ENCODE assay signal across 8 mouse cellular contexts in genomic region chr2:125247962-125248235, GRCm38 (mm10). TPM values are rescaled to one million over a fixed set of nuclear protein-coding genes. Genes with fewer than 3 reads are reported as not detected.
A peak's percentile ranks its signal among the peaks of the same experiment; 100 is the strongest.
DNase-seq lines count a peak whose midpoint lies in the region; ATAC-seq and TF ChIP-seq lines count a peak whose summit lies in the region.

No protein-coding gene starts in this region.

- TF ChIP-seq POLR2A in small intestine, adult 2 months (IDR thresholded peaks at IDR 0.05; ENCODE audit: low read depth, low read length): no peak; the same call in 1 of the 2 replicates

- 1% methylated on average over 9 of the region's 9 CpGs for WGBS in lung, postnatal 0 days
- under 1% methylated on average over 9 of the region's 9 CpGs for WGBS in embryonic facial prominence, embryonic 15.5 days
- WGBS in limb, embryonic 10.5 days: under 1% methylated on average over 9 of the region's 9 CpGs
- WGBS in small intestine, adult 2 months: 0% methylated on average over 9 of the region's 9 CpGs

- H3K27me3 ChIP-seq in lung, postnatal 0 days (replicated peaks; ENCODE audit: insufficient read depth, low read length): no peaks in the 10 kb centered on the region
- no peaks in the 10 kb centered on the region for H3K27me3 ChIP-seq in embryonic facial prominence, embryonic 15.5 days
- no peaks in the 10 kb centered on the region for H3K27me3 ChIP-seq in limb, embryonic 10.5 days (ENCODE audit: low read depth, poor library complexity, severe bottlenecking)
- H3K27me3 ChIP-seq in small intestine, adult 2 months (ENCODE audit: control insufficient read depth, insufficient read depth, low read length): no peaks in the 10 kb centered on the region

- peak; percentile 2; the same call in 1 of the 2 replicates for ATAC-seq in lung, postnatal 0 days
- ATAC-seq in embryonic facial prominence, embryonic 15.5 days (ENCODE audit: insufficient number of reproducible peaks, low FRiP score, low TSS enrichment, low read depth): 0 out of 2 replicates have a peak, but pooled peaks have one; percentile 5

- H3K9me3 ChIP-seq in lung, postnatal 0 days (ENCODE audit: low read length): no peaks in the 10 kb centered on the region
- no peaks in the 10 kb centered on the region for H3K9me3 ChIP-seq in embryonic facial prominence, embryonic 15.5 days (replicated peaks)
- no peaks in the 10 kb centered on the region for H3K9me3 ChIP-seq in limb, embryonic 10.5 days (replicated peaks)

- peak overlapping the region; percentile 82 for H3K27ac ChIP-seq in lung, postnatal 0 days (ENCODE audit: low read length)
- peak overlapping the region; percentile 94 for H3K27ac ChIP-seq in embryonic facial prominence, embryonic 15.5 days (replicated peaks)
- H3K27ac ChIP-seq in limb, embryonic 10.5 days: peak overlapping the region; percentile 98
- 0 out of 2 replicates have a peak overlapping the region, but pooled peaks have one; percentile 26 for H3K27ac ChIP-seq in small intestine, adult 2 months (ENCODE audit: insufficient read depth, low read depth, low read length)

- no peak for TF ChIP-seq EP300 in lung, postnatal 0 days (IDR thresholded peaks at IDR 0.05)

- H3K9ac ChIP-seq in lung, postnatal 0 days (replicated peaks; ENCODE audit: low read depth): peak overlapping the region; percentile 50
- H3K9ac ChIP-seq in embryonic facial prominence, embryonic 15.5 days: peak overlapping the region; percentile 48

- H3K36me3 ChIP-seq in lung, postnatal 0 days (ENCODE audit: insufficient read depth, low read length): no peaks in the 10 kb centered on the region
- peaks cover 18% of the 10 kb centered on the region; the same call in 1 of the 2 replicates for H3K36me3 ChIP-seq in embryonic facial prominence, embryonic 15.5 days
- peaks cover 41% of the 10 kb centered on the region for H3K36me3 ChIP-seq in limb, embryonic 10.5 days
- H3K36me3 ChIP-seq in small intestine, adult 2 months (ENCODE audit: control insufficient read depth, insufficient read depth, low read length): peaks cover 3% of the 10 kb centered on the region; the same call in 1 of the 2 replicates

- TF ChIP-seq CTCF in lung, postnatal 0 days (IDR thresholded peaks at IDR 0.05): no peak
- TF ChIP-seq CTCF in small intestine, adult 2 months (IDR thresholded peaks at IDR 0.05; ENCODE audit: extremely low read depth, insufficient read length, insufficient replicate concordance, low read depth, low read length): no peak

- peak overlapping the region; percentile 66 for H3K4me3 ChIP-seq in lung, postnatal 0 days (ENCODE audit: low read depth, low read length)
- H3K4me3 ChIP-seq in embryonic facial prominence, embryonic 15.5 days (replicated peaks): peak overlapping the region; percentile 60
- peak overlapping the region; percentile 79 for H3K4me3 ChIP-seq in limb, embryonic 10.5 days
- peak overlapping the region; percentile 94 for H3K4me3 ChIP-seq in small intestine, adult 2 months (ENCODE audit: low read depth, low read length)

- peak; percentile 59 for DNase-seq in lung, postnatal 0 days (ENCODE audit: low spot score)
- DNase-seq in lung, postnatal 25 days (ENCODE audit: low spot score): no peak
- DNase-seq in limb, embryonic 10.5 days (ENCODE audit: low spot score): no peak
- DNase-seq in cerebellum, adult 18-20 months: no peak
- DNase-seq in adrenal gland, postnatal 14 days: no peak
- DNase-seq in urinary bladder, postnatal 36 days (ENCODE audit: low spot score in 2 of 2): no peak

- H3K4me2 ChIP-seq in lung, postnatal 0 days (replicated peaks; ENCODE audit: low read depth, low read length): peak overlapping the region; percentile 87
- peak overlapping the region; percentile 52 for H3K4me2 ChIP-seq in embryonic facial prominence, embryonic 15.5 days (replicated peaks)

- H3K4me1 ChIP-seq in lung, postnatal 0 days (ENCODE audit: insufficient read depth, low read depth, low read length): 0 out of 2 replicates have a peak, but pooled peaks cover 6% of the 10 kb centered on the region
- peaks cover 24% of the 10 kb centered on the region for H3K4me1 ChIP-seq in embryonic facial prominence, embryonic 15.5 days
- peaks cover 27% of the 10 kb centered on the region for H3K4me1 ChIP-seq in limb, embryonic 10.5 days
- H3K4me1 ChIP-seq in small intestine, adult 2 months (ENCODE audit: control insufficient read depth, insufficient read depth, insufficient read length, low read length): peaks cover 3% of the 10 kb centered on the region; the same call in 1 of the 2 replicates

RNA-seq across cellular contexts. Expression of gene Dut, which starts 0.9 kb away (rescaled TPM):
- polyA plus RNA-seq in lung, postnatal 0 days (2015; fragmentation: Nextera tagmentation; extraction: Ambion mirVana): 40.1 and 40.5 TPM in 2 replicates
- 92.7 and 105 TPM in 2 replicates for polyA plus RNA-seq in embryonic facial prominence, embryonic 15.5 days (2015; fragmentation: Nextera tagmentation; extraction: Ambion mirVana)
- polyA plus RNA-seq in limb, embryonic 10.5 days (2016; fragmentation: Nextera tagmentation; extraction: Ambion mirVana): 257 and 309 TPM in 2 replicates
- 13.4 and 20.7 TPM in 2 replicates for polyA plus RNA-seq in small intestine, adult 2 months (2012; rRNA removed)
- total RNA-seq in adrenal gland, postnatal 14 days (2021): 36.1 and 39.4 TPM in 2 replicates

Comparison
In these comparisons a context has a peak if more than half of its experiments do, and no peak if none do; other contexts are left out.
1. H3K27ac ChIP-seq: peak in every context shown above with its lines; median percentile 98 in limb, embryonic 10.5 days; 94 in embryonic facial prominence, embryonic 15.5 days; 82 in lung, postnatal 0 days; 26 in small intestine, adult 2 months.